Mouse (Mus musculus): ENCODE results near the gene Cpm.

Cpm gene

DNA sequence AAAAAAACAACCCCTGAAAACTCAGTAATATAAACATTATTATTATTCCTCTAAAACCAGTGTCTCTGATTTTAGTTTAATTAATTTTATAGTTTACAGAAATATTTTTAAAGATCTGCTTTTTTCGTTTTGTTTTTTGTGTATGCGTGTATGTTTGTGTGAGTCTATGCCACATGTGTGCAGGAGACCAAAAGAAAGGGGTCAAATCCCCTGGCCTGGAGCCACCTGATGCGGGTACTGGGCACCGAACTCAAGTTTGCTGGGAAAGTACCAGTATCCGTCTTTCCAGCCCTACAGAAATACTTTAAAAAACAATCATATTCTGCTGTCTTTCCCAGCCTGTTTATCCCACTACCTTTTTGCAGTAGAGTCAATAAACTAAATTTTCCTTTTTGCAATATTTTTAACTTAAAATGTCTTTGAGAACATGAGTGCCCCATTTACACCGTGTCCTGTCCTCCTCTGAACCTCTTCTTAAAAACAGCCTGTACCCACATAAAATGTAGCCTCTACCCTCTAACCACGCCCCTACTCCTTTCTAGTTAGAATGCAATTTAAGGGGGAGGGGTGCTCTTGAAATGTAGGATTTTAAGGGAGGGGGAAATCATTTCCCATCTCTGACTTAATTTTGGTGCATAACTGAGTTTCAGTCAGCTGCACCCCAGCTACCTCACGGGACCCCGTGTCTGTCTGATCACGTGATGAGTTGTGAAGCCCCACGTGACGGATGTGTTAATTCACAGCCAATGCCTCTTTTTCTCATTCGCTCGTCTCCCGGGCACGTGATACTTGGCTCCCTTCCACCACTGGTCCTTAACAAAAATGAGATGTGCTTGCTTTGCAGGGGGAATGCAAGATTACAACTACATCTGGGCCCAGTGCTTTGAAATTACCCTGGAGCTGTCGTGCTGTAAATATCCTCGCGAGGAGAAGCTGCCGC, 46.1 kb downstream of the Cpm start:
- DNase-seq (ENCODE audit: low read depth): no peak

DNA sequence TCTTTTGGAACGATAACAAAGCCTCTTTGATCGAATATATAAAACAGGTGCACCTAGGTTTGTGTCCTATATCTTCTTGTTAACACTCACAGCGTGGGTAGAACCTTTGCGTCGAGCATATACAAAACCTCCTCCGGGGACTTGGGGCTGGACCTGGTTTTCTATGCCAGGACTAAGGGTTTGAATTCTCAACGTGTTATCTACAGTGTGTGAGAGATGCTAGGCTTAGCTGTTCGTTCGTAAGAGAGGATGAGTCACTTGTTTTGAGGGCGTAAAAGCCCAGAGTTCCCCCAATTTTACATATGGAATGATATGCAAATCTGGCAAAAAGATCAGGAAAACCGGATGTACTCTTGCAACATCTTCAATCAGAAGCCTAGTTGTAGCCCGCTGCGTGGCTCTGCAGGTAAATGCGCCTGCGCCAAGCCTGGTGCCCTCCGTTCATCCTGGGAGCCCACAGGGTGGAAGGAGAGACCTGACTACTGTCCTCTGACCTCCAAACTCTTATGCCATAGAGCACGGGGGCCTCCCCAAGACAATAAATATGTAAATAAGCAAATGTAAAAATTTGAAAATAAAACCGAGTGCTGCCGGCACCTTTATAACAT, 46.8 kb downstream of the Cpm start:
- no peak for DNase-seq (ENCODE audit: low read depth)

DNA sequence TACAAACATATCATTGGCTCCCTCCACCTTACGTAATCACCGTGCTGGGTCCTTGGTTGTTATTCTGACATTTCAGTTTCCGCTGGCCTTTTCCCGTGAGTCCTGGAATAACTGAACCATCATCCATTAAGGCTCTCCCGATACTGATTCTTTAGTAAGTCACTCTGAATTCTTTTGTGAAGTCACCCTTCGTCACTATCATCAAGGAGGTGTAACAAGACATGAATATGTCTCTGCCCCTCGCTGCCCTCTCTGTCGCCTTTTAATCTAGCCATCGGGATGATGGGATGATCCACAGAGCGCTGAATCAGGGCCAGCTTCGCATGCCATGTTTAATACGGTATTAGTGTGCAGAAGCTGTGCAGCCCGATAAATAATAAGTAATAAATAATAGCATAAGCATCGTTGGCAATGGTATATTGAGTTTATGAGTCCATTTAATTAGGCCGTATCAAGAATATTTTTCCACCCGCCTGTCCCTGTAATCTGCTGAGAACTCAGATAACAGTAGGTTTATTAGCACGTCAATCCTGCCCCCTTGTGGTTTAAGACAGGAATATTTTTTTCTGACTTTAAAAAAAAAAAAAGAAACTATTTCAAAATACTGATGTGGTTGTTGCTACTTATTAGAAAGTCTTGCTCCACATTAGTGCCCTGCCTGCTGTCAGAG, 47.5 kb downstream of the Cpm start:
- DNase-seq (ENCODE audit: low read depth): peak; percentile 43

DNA sequence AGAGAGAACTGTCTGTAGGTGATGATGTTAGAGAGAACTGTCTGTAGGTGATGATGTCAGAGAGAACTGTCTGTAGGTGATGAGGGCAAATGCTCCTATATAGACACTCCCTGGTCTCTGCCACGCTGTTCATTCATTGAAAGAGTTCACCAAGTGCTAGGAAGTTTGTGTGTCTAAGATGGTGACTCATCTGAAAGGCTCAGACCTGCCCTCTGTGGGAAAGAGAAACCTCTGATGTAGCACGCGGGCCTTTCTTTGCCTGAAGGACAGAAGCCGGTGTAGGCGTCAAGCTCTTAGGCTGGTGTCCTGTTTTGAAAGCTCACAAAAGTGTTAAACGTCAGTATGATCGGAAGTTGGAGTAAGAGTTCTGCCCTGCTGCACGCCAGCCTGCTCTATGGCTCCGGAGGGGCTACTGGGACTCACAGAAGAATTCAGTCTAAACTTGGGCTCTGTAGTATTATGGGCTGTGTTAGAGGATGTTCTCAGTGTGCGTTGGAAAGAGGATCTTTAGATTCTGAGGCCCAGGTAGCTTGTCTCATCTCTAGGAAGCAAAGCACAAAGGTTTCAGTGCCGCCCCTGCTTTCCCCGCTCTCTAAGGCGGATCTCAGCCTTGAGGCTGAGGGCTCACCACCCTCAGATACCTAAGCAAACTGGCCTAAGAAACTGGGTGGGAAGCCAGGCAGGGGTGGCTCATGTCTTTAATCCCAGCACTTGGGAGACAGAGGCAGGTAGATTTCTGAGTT, 48.4 kb downstream of the Cpm start:
- DNase-seq (ENCODE audit: low read depth): no peak

DNA sequence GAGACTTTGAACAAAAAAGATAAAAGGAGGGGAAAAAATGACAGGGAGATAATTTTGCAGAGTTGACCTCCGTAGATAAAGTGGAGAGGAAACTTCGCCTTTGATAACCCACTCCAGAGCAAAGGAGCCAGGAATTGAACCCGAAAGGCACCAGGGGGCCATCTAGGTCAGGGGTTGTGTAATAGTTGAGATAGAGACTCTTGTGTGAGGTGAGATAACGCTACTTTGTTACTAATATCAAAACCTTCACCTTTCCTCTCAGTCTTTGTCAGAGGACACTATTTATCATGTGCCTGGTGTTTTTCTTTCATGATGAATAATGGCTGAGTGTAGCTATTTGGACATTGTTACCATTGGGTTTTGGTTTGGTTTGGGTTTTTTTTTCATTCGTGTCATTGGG, 49.1 kb downstream of the Cpm start:
- DNase-seq (ENCODE audit: low read depth): no peak

DNA sequence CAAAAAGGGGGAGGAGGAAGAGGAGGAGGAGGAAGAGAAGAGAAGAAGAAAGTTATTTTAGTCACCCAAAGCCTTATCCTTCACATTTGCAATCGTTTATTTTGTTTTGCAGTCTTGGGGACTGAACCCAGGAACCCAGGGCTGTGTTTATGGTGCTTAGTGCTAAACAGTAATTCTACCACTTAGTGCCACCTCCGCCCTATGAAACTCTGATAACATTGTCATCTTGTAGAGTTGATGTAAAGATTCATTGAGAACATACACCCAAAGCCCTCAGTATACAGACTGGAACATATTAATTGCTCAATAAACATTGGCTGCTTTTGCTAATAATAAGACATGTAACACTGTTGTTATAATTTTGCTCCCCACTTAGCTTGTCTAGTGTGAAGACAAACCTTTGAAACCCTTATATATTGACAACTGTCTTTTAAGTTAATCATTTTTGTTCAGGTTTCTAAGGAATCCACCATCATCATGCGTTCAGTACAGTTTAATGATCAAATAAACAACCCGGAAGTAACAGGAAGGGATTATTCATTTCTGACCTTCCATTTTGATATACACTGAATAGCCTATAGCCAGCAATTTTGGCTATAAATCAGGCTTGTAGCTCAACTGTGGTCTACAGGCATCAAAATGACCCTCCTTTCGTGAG, 49.9 kb downstream of the Cpm start:
- no peak for DNase-seq (ENCODE audit: low read depth)

DNA sequence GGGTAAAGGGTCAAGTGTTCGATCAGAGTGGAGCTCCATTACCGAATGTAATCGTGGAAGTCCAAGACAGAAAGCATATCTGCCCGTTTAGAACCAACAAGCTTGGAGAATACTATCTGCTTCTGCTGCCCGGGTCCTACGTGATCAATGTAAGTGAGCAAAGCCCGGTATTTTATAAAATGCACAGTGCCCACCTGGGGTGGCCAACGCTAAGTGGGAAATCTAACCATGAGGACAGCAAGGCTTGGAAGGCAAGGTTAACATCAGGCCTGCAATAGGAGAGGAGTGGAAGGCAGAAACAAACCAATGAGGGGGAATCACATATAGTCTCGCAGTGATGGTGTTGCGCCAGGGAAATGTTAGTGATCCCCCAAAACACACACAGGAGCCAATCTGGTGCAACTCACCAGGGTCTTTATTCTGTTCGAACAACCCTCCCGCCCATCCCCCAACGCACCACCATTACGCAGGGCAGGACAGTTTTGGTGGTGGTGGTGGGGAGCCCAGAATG, 50.7 kb downstream of the Cpm start:
- DNase-seq (ENCODE audit: low read depth): no peak

DNA sequence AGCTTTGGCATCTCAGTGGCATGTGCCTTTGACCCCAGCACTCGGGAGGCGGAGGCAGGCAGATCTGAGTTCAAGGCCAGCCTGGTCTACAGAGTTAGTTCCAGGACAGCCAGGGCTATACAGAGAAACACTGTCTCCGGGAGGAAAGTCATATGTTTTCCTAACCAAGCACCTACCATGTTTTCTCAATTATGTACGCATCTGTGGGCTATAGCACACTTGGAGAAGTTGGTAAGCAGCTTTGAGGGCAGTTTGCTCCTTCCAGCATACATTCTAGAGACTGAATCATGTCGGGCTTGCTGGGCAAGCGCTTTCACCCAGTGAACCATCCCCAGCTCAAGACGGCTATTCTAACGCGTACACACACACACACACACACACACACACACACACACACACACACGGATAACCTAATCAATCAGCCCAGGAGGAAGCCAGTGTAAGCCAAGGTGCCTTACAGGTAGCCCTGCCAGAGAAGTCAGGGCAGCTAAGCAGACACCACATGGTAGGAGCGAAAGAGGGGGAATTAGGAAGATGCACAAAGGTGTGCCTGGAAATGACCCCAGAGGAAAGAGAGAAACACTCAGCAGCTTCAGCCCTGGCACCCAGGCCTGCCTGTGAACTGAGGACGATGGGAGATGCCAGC, 51.7 kb downstream of the Cpm start:
- DNase-seq (ENCODE audit: low read depth): no peak

DNA sequence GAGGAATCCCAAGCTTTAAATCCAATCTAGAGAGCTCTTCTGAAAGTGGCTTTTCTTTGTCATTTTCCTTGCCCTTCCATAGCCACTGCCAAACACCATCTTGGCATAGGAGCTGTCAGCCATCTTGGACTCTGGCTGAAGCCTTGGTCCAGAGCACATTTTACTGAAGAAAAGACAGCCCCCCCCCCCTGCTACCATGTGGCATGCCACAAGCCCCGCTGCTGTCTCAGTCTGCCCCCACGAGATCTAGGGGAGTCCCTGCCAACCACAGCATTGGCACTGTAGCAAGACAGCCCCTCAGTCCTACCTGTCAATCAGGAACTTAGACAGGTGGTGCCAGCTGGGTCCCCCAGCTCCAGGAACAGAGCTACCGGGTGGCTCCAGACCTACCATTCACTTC, 52.2 kb downstream of the Cpm start:
- DNase-seq (ENCODE audit: low read depth): no peak

DNA sequence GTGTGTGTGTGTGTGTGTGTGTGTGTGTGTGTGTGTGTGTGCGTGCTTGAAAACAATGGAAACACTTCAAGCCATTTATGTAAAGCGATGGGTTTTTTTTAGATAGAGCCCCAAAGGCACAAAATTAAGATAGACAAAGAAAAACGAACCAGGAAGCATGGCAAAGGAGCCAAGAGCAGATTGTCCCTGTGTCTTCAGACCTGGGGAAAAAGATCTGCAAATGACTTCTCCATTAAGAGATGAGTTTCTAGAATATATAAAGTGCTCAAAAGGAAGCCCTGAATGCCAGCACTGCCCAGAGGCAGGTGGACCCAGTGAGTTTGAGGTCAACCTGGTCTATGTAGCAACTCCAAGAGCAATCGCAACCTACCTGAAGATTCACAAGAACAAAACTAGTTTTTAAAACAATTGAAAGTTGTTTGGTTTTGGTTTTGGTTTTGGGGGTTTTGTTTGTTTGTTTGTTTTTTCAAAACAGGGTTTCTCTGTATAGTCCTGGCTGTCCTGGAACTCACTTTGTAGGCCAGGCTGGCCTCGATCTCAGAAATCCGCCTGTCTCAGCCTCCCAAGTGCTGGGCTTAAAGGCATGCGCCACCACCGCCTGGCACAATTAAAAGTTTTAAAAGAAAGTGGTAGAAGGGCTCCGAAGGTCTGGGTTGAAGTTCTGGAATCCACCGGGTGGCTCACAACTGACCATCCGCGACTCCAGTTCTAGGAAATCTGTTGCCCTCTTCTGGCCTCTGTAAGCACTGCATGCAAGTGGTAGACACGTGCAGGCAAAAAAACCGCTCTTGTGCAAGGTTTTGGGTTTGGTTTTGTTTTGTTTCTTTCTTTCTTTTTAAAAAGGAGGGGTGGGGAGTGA, 52.9 kb downstream of the Cpm start:
- no peak for DNase-seq (ENCODE audit: low read depth)

DNA sequence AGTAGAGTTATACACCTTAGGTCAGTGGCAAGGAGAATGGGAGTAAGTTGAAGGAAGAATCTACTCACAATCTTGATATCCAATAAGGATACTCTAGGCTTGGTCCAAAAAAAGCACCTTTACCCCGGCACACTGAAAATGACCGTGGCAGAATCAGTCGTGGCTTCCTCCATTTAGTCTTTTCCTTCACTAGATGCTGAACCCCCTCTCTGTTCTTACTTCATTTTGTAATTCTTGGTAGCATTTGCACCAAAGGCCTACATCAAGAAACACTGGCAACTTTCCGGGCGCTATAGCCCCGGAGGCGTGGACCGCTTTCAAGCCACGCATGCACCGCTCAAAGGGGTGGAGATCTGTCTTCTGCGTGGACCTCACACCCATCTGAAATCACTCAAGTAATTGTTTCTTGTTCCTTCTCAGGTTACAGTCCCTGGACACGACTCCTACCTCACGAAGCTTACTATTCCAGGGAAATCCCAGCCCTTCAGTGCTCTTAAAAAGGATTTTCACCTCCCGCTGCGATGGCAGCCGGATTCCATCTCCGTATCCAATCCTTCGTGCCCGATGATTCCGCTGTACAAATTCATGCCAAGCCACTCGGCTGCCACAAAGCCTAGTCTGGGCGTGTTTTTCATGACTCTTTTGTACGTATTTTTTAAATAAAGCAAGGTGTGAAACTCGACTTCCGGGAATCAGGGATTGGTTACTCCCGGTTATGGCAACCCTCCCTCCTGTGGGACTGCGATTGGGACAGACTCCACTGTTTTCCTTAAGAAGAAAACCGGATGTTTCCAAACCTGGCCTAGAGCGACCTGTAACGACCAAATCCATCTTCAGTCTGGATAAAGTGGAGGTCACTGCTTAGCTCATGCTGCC, 53.8 kb downstream of the Cpm start:
- DNase-seq (ENCODE audit: low read depth): no peak

DNA sequence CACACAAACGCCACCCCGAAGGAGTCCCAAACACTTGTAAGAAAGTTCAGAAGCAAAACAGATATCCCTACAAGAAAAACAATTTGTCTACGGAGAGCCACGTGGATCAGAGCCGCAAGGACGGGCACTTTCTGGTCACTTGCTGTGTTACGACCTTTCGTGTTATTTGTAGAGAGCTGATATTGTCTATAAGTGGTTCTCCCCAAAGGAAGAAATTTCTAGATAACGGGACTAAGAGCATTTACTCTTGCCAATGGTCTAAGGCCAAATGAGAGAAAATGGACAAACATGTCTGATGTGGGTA, 54.4 kb downstream of the Cpm start:
- DNase-seq (ENCODE audit: low read depth): no peak

DNA sequence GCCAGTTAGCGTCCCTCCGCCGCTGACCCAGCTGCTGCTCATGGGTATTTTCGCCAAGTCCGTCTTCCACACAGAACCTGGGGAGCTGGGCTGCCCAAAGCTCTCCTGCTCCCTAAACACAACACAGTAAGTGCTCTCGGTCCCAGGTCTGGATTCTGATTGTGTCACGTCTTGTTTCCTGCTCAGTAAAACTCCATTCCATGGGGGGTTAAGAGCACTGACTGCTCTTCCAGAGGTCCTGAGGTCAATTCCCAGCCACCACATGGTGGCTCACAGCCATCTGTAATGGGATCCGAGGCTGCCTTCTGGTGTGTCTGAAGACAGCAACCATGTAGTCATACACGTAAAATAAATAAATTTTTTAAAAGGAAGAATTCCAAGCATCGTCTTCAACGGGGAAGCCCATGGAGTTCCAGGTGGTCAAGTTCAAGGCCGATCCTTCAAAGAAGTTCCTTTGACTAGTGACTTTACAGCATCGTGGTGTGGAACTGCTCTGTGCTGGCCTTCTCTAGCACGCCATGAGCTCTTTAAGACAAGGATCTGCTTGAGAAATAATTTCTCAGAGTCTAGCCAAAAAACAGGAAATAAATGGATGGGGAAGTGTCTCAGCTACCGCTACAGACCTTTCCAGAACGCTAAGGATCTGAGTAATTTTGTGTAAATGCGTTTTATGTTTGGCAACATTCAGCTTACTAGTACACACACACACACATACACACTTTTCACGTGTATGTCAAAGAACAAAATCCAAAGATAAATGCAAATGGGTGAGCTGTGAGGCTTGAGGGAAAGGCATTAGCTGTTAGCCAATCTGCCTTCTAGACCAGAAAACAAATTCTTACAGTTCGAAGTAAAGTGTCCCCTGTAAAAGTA, 55.2 kb downstream of the Cpm start:
- DNase-seq (ENCODE audit: low read depth): no peak

DNA sequence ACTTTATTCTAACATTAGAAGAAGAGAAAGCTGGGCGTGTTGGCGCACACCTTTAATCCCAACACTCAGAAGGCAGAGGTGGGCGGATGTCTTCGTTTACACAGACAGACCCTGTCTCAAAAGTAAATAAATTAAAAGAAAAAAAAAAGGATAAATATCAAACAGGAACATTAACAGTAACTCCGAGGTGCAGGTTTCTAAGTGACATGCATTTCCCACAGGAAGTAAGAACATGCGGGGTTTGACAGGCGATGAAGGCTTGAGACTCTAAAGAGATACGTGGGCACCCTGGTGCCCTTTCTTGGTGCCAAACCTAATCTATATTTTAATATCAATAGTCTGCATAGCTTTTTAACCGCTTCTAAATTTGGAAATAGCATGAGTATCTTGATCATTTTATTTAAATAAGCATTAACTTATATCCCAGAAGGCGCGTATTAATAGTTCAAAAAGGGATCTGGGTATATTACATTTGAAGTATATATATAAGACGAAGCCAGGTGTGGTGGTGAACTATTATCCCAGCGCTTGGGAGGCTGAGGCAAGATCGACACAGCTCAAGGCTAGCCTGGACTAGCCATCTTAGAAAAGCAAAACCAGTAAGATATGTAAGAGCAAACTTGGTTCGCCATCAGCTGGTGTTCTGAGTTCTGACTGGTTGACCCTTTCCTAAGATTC, 56.0 kb downstream of the Cpm start:
- DNase-seq (ENCODE audit: low read depth): no peak

DNA sequence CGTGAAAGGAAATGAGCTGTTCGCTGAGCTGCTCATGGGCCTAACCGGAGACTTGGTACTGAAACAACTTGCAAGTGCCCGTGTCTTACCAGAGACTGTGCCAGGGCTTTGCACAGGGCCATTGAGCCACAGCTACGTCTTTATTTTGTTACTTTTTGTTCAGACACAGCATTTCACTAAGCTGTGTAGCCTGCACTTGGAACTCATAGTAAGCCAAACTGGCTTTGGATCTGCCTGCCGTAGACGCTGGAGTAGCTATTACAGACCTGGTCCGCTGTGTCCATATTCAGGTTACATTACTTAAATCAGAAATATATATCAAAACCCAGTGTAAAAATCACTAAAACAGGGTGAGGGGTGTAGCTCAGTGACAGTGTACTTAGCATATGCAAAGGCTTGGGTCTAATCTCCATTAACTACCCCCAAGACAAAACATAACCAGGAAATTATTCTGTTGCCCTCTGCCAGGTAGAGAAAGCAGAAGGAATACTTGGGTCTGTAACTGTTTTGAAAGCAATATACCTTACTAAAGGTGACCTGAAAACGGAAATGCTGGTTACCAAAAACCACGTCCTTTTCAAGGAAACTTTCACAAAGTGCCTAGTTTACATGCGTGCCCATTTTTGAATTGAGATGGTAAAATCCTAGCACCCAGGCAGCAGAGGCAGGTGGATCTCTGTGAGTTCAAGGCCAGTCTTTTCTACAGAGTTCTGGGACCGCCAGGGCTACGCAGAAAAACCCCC, 56.7 kb downstream of the Cpm start:
- DNase-seq (ENCODE audit: low read depth): no peak

DNA sequence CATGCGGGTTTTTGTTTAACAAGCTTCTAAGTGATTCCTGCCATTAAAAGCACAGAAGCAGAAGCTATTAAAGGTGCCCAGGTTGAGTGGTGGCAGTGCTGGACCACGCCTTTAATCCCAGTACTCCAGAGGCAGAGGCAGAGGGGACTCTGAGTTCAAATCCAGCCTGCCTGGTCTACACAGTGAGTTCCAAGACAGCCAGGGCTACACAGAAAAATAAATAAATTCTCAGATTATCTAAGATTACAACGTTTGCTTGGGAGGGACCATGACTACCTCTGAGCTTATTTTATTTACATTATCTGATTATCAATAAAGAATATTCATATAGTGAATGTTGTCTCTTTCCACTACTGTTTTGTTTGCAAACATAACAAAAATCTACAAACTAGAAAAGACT, 57.7 kb downstream of the Cpm start:
- no peak for DNase-seq (ENCODE audit: low read depth)

DNA sequence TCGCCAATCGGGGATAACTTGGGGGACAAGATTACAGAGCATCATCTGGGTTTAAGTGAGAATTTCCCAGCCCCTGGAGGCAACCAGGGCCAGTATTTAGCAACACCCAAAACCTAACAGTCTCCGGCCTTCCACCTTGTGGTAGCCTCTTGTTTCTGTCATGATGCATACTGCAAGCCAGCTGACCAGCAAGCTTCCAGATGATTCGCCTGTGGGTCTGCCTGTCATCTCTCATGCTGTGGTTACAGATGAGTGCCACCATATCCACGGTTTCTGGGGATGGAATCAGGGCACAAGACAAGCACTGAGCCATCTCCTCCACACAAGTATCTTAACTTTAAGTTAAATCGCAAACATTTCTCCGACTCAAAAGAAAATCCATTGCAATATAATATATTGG, 58.3 kb downstream of the Cpm start:
- no peak for DNase-seq (ENCODE audit: low read depth)

All from c-Kit-positive CD71-negative TER-119-negative erythroid progenitor cells, embryonic 14.5 days (primary cell).